Mouse (Mus musculus): ENCODE data around the gene Scn9a.

Scn9a gene

GRCm38 (mm10) chr2:66634580-66635359 is at the start of gene Scn9a:
TSS of gene Scn9a (minus strand) at chr2:66634962.
- no peak for DNase-seq (ENCODE audit: extremely low read depth, low read depth, low spot score)

GRCm38 (mm10) chr2:66661988-66662387 is 27.2 kb upstream of the Scn9a start:
- DNase-seq (ENCODE audit: extremely low read depth, low read depth, low spot score), result no peak

GRCm38 (mm10) chr2:66656430-66656829 is 21.7 kb upstream of the Scn9a start:
- DNase-seq (ENCODE audit: extremely low read depth, low read depth, low spot score), result no peak

- DNase-seq (ENCODE audit: extremely low read depth, low read depth, low spot score), result no peak
These were observed 20.7 kb upstream of the Scn9a start for GRCm38 (mm10) chr2:66655431-66655830.

- no peak for DNase-seq (ENCODE audit: extremely low read depth, low read depth, low spot score)
These were observed 9.6 kb upstream of the Scn9a start for GRCm38 (mm10) chr2:66644384-66644783.

GRCm38 (mm10) chr2:66632728-66633127 is 2.0 kb downstream of the Scn9a start:
- no peak for DNase-seq (ENCODE audit: extremely low read depth, low read depth, low spot score)

- no peak for DNase-seq (ENCODE audit: extremely low read depth, low read depth, low spot score)
These were observed 23.7 kb downstream of the Scn9a start for GRCm38 (mm10) chr2:66611091-66611490.

- DNase-seq (ENCODE audit: extremely low read depth, low read depth, low spot score), result no peak
These were observed 37.4 kb downstream of the Scn9a start for GRCm38 (mm10) chr2:66597313-66597712.

- DNase-seq (ENCODE audit: extremely low read depth, low read depth, low spot score), result no peak
These were observed 38.6 kb downstream of the Scn9a start for GRCm38 (mm10) chr2:66596145-66596544.

GRCm38 (mm10) chr2:66590151-66590550 is 44.6 kb downstream of the Scn9a start:
- no peak for DNase-seq (ENCODE audit: extremely low read depth, low read depth, low spot score)

- no peak for DNase-seq (ENCODE audit: extremely low read depth, low read depth, low spot score)
These were observed 54.5 kb downstream of the Scn9a start for GRCm38 (mm10) chr2:66580026-66580808.

GRCm38 (mm10) chr2:66548254-66548653 is 86.5 kb downstream of the Scn9a start:
- no peak for DNase-seq (ENCODE audit: extremely low read depth, low read depth, low spot score)

GRCm38 (mm10) chr2:66519966-66520365 is 114.8 kb downstream of the Scn9a start:
- DNase-seq (ENCODE audit: extremely low read depth, low read depth, low spot score), result no peak

- DNase-seq (ENCODE audit: extremely low read depth, low read depth, low spot score), result no peak
These were observed 123.3 kb downstream of the Scn9a start for GRCm38 (mm10) chr2:66511424-66511823.

GRCm38 (mm10) chr2:66508032-66508431 is 126.7 kb downstream of the Scn9a start:
- DNase-seq (ENCODE audit: extremely low read depth, low read depth, low spot score), result no peak

GRCm38 (mm10) chr2:66507616-66508015 is 127.1 kb downstream of the Scn9a start:
- no peak for DNase-seq (ENCODE audit: extremely low read depth, low read depth, low spot score)

- no peak for DNase-seq (ENCODE audit: extremely low read depth, low read depth, low spot score)
These were observed 132.6 kb downstream of the Scn9a start for GRCm38 (mm10) chr2:66502158-66502557.

- DNase-seq (ENCODE audit: extremely low read depth, low read depth, low spot score), result no peak
These were observed 140.2 kb downstream of the Scn9a start for GRCm38 (mm10) chr2:66494556-66494955.

- DNase-seq (ENCODE audit: extremely low read depth, low read depth, low spot score), result no peak
These were observed 156.4 kb downstream of the Scn9a start for GRCm38 (mm10) chr2:66478395-66478794.

- DNase-seq (ENCODE audit: extremely low read depth, low read depth, low spot score), result no peak
These were observed 161.5 kb downstream of the Scn9a start for GRCm38 (mm10) chr2:66473181-66473822.

GRCm38 (mm10) chr2:66465484-66465883 is 169.3 kb downstream of the Scn9a start:
- DNase-seq (ENCODE audit: extremely low read depth, low read depth, low spot score), result no peak
